Mouse (Mus musculus) lung, embryonic 15.5 days (tissue): ENCODE measurements around the gene Tor3a. TPM values are rescaled to one million over a fixed set of nuclear protein-coding genes. Genes with fewer than 3 reads are reported as not detected.

Experiments
- ATAC-seq: fragments of 200-750 bp; cut with Nextera tagmentation; 2 replicates; pipeline ENCODE4 v1.8.0; 2017; ENCODE audit warnings: moderate number of reproducible peaks, borderline replicate concordance; ENCODE audit not compliant: low FRiP score, low TSS enrichment; ENCODE audit errors: extremely low read depth
- H3K27ac ChIP-seq: fragments of 300-500 bp; sonication (generic); 2 replicates; pipeline ENCODE4 v1.5.1; 2015; ENCODE audit warnings: moderate library complexity, mild to moderate bottlenecking, inconsistent platforms
- H3K27me3 ChIP-seq: fragments of 300-500 bp; sonication (generic); 2 replicates; pipeline ENCODE4 v1.6.1; 2015; ENCODE audit warnings: inconsistent platforms
- H3K36me3 ChIP-seq: fragments of 300-500 bp; sonication (generic); 2 replicates; pipeline ENCODE4 v1.6.1; 2015; ENCODE audit warnings: inconsistent platforms
- H3K4me1 ChIP-seq: fragments of 300-500 bp; sonication (generic); 2 replicates; pipeline ENCODE4 v1.6.1; 2015; ENCODE audit warnings: inconsistent platforms
- H3K4me2 ChIP-seq: fragments of 300-500 bp; sonication (generic); 2 replicates; pipeline ENCODE4 v1.6.1; 2015; ENCODE audit warnings: inconsistent platforms, mild to moderate bottlenecking, moderate library complexity
- H3K4me3 ChIP-seq: fragments of 300-500 bp; sonication (generic); 2 replicates; pipeline ENCODE4 v1.5.1; 2015; ENCODE audit warnings: mild to moderate bottlenecking, inconsistent platforms
- H3K9ac ChIP-seq: fragments of 300-500 bp; sonication (generic); 2 replicates; pipeline ENCODE4 v1.6.1; 2015; ENCODE audit warnings: inconsistent platforms
- H3K9me3 ChIP-seq: fragments of 300-500 bp; sonication (generic); 2 replicates; pipeline ENCODE4 v1.6.1; 2016; ENCODE audit warnings: inconsistent platforms
- WGBS: fragments of 180-500 bp; shearing (Covaris S2); methylation state at CpG from one replicate; pipeline ENCODE4 v1.1.7; 2015; 5-methylcytosine and 5-hydroxymethylcytosine counted together
- polyA plus RNA-seq: library from polyadenylated mRNA; unstranded; fragments of >200 nt; fragmentation: Nextera tagmentation; extraction: Ambion mirVana; gene quantifications from 2 replicates; pipeline ENCODE4 v1.2.1, GENCODE M21; 2015

Tor3a gene
- polyA plus RNA-seq, 1 experiment from 2014 or later = 12.3 TPM

DNA sequence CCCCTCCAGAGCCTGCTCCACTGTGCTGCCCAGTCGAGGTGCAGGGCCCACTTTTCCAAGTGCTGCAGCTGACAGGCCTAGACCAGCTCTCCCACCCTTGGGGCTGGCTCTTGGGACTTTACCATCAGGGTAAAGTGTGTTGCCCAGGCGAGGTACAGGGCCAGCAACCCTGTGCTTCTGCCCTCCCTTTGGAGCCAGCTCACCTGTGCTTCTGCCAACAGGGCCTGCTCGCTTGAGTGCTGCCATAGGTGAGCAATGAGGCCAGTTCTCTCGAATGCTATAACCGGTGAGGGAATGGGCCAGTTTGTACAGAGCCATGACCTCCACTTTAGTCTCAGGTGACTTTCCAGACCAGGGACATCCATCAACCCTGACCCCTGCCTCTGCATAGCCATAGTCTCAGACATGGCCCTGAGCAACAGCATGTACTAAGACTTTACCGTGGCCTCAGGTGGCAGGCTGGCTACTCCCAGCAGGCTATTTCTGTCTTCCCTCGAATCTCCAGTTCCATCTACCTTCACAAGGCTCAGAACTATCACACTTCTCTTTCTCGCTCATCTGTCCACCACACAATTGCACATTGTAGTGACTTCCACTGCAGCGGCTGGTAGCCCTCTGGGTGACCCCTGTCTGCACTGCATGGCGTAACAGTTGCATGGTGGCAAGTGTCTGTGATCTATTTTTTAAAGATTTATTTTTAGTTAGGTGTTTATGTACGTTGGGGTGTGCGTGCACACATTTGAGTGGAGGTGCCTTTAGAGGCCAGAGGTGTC lies 68.9 kb downstream of the Tor3a start:
- no peak overlapping the region for H3K4me3 ChIP-seq
- no peak overlapping the region for H3K27ac ChIP-seq
- no peaks in the 10 kb centered on the region for H3K36me3 ChIP-seq
- H3K27me3 ChIP-seq = no peaks in the 10 kb centered on the region
- H3K9me3 ChIP-seq = no peaks in the 10 kb centered on the region
- ATAC-seq = no peak
- 0 out of 2 replicates have a peak, but pooled peaks cover 6% of the 10 kb centered on the region for H3K4me1 ChIP-seq
- no peak overlapping the region for H3K9ac ChIP-seq
- H3K4me2 ChIP-seq = no peak overlapping the region
- 65% methylated on average over 12 of the region's 12 CpGs for WGBS

Other genes with a start within 250 kb of the Tor3a start
- gene Soat1, start 200.0 kb downstream of the Tor3a start, polyA plus RNA-seq = 35.7 and 37.0 TPM in 2 replicates
- gene Gm10031, start 150.3 kb downstream of the Tor3a start, polyA plus RNA-seq = 0.25 and 0.27 TPM in 2 replicates
- 3.2 and 3.9 TPM in 2 replicates for gene Abl2, start 115.6 kb downstream of the Tor3a start, polyA plus RNA-seq
- 24.5 and 24.7 TPM in 2 replicates for gene Fam20b, start 44.7 kb upstream of the Tor3a start, polyA plus RNA-seq
- gene Angptl1, start 164.2 kb upstream of the Tor3a start, polyA plus RNA-seq = 3.1 and 3.2 TPM in 2 replicates